Mouse (Mus musculus) embryonic facial prominence, embryonic 13.5 days (tissue): ENCODE measurements at regions not wholly inside any gene's neighbourhood (a gene's known extent, or its start where the extent isn't known, plus 50 kb on each side); places are given as distances from the start of the nearest gene placed in this dataset.
A peak's percentile ranks its signal among the peaks of the same experiment; 100 is the strongest.

Experiments
- ATAC-seq: fragments of 200-750 bp; cut with Nextera tagmentation; 2 replicates; pipeline ENCODE4 v1.8.0; 2017; ENCODE audit warnings: low read depth; ENCODE audit not compliant: insufficient number of reproducible peaks, insufficient read depth, low FRiP score, low TSS enrichment
- H3K27ac ChIP-seq: fragments of 300-500 bp; sonication (generic); 2 replicates; pipeline ENCODE4 v1.5.1; 2015; ENCODE audit warnings: moderate library complexity, mild to moderate bottlenecking, inconsistent platforms
- H3K27me3 ChIP-seq: fragments of 300-500 bp; sonication (generic); 2 replicates; pipeline ENCODE4 v1.6.1; 2015; ENCODE audit warnings: mild to moderate bottlenecking, inconsistent platforms
- H3K36me3 ChIP-seq: fragments of 300-500 bp; sonication (generic); 2 replicates; pipeline ENCODE4 v1.6.1; 2015; ENCODE audit warnings: mild to moderate bottlenecking, inconsistent platforms
- H3K4me1 ChIP-seq: fragments of 300-500 bp; sonication (generic); 2 replicates; pipeline ENCODE4 v1.6.1; 2015; ENCODE audit warnings: inconsistent platforms
- H3K4me2 ChIP-seq: fragments of 300-500 bp; sonication (generic); 2 replicates; pipeline ENCODE4 v1.6.1; 2015; ENCODE audit warnings: moderate library complexity, mild to moderate bottlenecking, inconsistent platforms
- H3K4me3 ChIP-seq: fragments of 300-500 bp; sonication (generic); 2 replicates; pipeline ENCODE4 v1.5.1; 2015; ENCODE audit warnings: mild to moderate bottlenecking, inconsistent platforms
- H3K9ac ChIP-seq: fragments of 300-500 bp; sonication (generic); 2 replicates; pipeline ENCODE4 v1.6.1; 2015; ENCODE audit warnings: mild to moderate bottlenecking, inconsistent platforms
- H3K9me3 ChIP-seq: fragments of 300-500 bp; sonication (generic); 2 replicates; pipeline ENCODE4 v1.6.1; 2016; ENCODE audit warnings: inconsistent platforms
- whole genome bisulfite sequencing: fragments of 180-500 bp; shearing (Covaris S2); methylation state at CpG from one replicate; pipeline ENCODE4 v1.1.7; 2015; ENCODE audit warnings: mixed read lengths; 5-methylcytosine and 5-hydroxymethylcytosine counted together

DNA sequence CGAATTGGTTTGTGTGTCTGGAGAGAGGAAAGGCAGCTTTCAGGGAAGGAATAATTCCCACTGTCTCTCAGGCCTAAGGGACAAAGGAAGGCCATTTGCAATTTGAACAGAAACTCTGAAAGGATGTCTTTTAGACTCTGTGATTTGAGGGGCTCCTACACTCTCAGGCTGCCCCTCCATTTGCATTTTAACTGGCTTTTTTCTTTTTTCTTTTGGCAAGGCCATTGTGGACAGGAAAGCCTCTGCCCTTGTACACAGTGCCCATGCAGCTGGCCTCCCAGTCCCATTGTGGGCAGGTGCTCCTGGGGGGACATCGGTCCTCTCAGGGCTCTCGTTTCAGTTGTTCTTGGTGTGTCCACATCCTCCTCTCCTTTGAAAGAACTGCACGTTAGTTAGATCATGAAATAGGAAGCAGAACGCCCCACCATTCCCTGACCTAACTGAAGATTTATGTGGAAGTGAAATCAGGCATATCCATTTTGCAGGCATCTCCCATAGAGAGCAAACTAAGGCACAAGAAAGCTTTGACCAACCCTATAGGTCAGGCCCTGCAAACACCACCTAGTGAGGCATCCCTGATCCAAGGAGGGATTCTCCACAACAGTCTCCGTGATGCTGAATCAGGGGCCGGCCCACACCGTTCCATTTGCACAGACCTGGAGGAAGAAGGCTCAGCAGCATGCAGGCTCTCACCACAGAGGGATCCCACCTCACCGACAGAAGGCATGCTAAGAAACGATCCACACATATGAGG, 127.5 kb upstream of the Cops8 start:
- Histone ChIP-seq H3K36me3 (no peaks in the 10 kb centered on the region), H3K4me3 (no peak overlapping the region), H3K9me3 (no peaks in the 10 kb centered on the region), H3K9ac (no peak overlapping the region), H3K4me1 (peaks cover 50% of the 10 kb centered on the region), H3K27me3 (no peaks in the 10 kb centered on the region), H3K4me2 (no peak overlapping the region), H3K27ac (no peak overlapping the region)
- no peak for ATAC-seq
- 78% methylated on average over 10 of the region's 10 CpGs for WGBS

GRCm38 (mm10) chr1:90476556-90477243, 126.1 kb upstream of the Cops8 start:
- Histone ChIP-seq H3K9me3 (no peaks in the 10 kb centered on the region), H3K4me1 (peaks cover 50% of the 10 kb centered on the region), H3K9ac (no peak overlapping the region), H3K4me2 (no peak overlapping the region), H3K27ac (peak overlapping the region; percentile 44; the same call in 1 of the 2 replicates), H3K36me3 (no peaks in the 10 kb centered on the region), H3K27me3 (no peaks in the 10 kb centered on the region), H3K4me3 (no peak overlapping the region)
- 25% methylated on average over 9 of the region's 9 CpGs for WGBS
- no peak for ATAC-seq

- Histone ChIP-seq H3K36me3 (no peaks in the 10 kb centered on the region), H3K9ac (no peak overlapping the region), H3K4me2 (no peak overlapping the region), H3K4me1 (peaks cover 52% of the 10 kb centered on the region), H3K9me3 (no peaks in the 10 kb centered on the region), H3K4me3 (no peak overlapping the region), H3K27ac (no peak overlapping the region), H3K27me3 (no peaks in the 10 kb centered on the region)
- ATAC-seq = no peak
- WGBS = 88% methylated on average over 2 of the region's 2 CpGs
These were observed 123.9 kb upstream of the Cops8 start for GRCm38 (mm10) chr1:90478839-90479238.

GRCm38 (mm10) chr1:90481247-90481646, 121.5 kb upstream of the Cops8 start:
- Histone ChIP-seq H3K36me3 (no peaks in the 10 kb centered on the region), H3K4me3 (no peak overlapping the region), H3K4me2 (no peak overlapping the region), H3K9ac (no peak overlapping the region), H3K27ac (peak overlapping the region; percentile 73), H3K27me3 (no peaks in the 10 kb centered on the region), H3K4me1 (peaks cover 35% of the 10 kb centered on the region), H3K9me3 (no peaks in the 10 kb centered on the region)
- WGBS = 57% methylated on average over 5 of the region's 5 CpGs
- no peak for ATAC-seq

DNA sequence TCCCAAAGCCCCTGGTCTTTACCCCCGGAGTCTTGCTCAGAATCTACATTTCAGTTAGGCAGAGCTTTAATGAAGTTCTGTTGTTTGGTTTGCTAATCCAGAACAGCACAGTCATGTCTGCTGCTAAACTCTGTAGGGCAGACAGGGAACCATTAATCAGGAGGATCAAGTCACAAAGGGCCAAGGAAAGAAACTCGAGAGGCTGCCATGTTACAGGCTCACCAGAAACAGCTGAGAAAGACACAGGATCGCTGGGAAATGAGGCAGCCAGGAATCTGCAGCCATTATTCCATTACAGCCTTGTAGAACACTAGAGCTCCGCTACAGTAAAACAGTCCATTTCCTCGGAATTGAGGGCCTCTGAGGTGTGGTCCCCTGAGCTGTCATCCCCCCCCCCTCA, 121.1 kb upstream of the Cops8 start:
- WGBS = 23% methylated on average over 5 of the region's 5 CpGs

DNA sequence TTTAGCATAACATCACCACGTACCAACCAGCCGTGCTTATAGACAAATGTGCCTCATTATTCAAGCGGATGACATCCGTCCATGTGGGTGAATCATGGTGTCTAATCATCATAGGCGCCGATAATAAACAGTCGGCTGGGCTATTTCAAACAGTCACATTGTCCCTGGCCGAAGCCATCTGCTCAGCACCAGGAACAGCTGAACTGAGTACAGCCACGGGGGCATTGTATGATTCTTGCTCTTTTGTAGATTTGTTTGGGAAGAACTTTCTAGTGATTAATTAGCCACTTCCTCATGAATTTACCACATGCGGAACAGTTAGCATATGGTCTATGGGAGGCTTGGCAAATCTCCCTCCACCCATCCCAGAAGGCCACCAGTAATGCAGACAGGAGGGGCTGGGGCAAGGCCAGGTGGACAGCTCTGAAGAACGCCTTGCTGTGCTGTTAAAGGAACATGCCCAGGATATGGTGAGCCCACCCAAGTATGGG, 116.4 kb upstream of the Cops8 start:
- Histone ChIP-seq H3K9me3 (no peaks in the 10 kb centered on the region), H3K27ac (peak overlapping the region; percentile 18; the same call in 1 of the 2 replicates), H3K9ac (no peak overlapping the region), H3K4me1 (peaks cover 34% of the 10 kb centered on the region), H3K36me3 (no peaks in the 10 kb centered on the region), H3K4me3 (no peak overlapping the region), H3K4me2 (no peak overlapping the region), H3K27me3 (no peaks in the 10 kb centered on the region)
- 75% methylated on average over 11 of the region's 11 CpGs for WGBS
- no peak for ATAC-seq

More for the DNA sequence above, 121.1 kb upstream of the Cops8 start:
- no peak overlapping the region for H3K4me3 ChIP-seq
- H3K4me2 ChIP-seq = no peak overlapping the region
- no peaks in the 10 kb centered on the region for H3K36me3 ChIP-seq
- peak overlapping the region; percentile 73 for H3K27ac ChIP-seq
- no peaks in the 10 kb centered on the region for H3K27me3 ChIP-seq
- no peaks in the 10 kb centered on the region for H3K9me3 ChIP-seq
- H3K9ac ChIP-seq = no peak overlapping the region
- peaks cover 35% of the 10 kb centered on the region for H3K4me1 ChIP-seq
- ATAC-seq = no peak

GRCm38 (mm10) chr1:90487886-90488285, 114.9 kb upstream of the Cops8 start:
- 53% methylated on average over 2 of the region's 2 CpGs for WGBS
- no peaks in the 10 kb centered on the region for H3K27me3 ChIP-seq
- no peaks in the 10 kb centered on the region for H3K9me3 ChIP-seq
- H3K9ac ChIP-seq = no peak overlapping the region
- peaks cover 26% of the 10 kb centered on the region for H3K4me1 ChIP-seq
- H3K27ac ChIP-seq = peak overlapping the region; percentile 73
- no peaks in the 10 kb centered on the region for H3K36me3 ChIP-seq
- no peak overlapping the region for H3K4me2 ChIP-seq
- H3K4me3 ChIP-seq = no peak overlapping the region
- ATAC-seq = no peak

DNA sequence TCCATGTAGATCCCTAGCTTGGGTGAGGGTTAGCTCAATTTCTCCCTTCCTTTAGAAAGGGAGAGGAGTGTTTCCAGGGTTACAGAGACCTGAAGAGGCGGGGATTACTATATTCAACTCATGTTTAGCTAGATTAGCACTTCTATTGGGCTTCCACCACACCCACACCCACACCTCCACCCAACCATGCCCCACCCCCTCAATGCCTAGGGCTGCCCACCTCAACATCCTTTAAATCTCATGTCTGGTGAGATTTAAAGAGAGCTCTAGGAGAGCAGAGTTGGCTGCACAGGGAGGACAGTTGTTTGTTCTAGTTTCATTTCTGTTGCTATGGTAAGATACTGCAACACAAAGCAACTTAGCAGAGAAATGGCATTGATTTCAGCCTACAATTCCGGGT, 113.8 kb upstream of the Cops8 start:
- Histone ChIP-seq H3K36me3 (no peaks in the 10 kb centered on the region), H3K4me3 (no peak overlapping the region)

GRCm38 (mm10) chr1:90490335-90490734, 112.4 kb upstream of the Cops8 start:
- no peak overlapping the region for H3K4me2 ChIP-seq
- ATAC-seq = no peak
- no peak overlapping the region for H3K27ac ChIP-seq
- H3K27me3 ChIP-seq = no peaks in the 10 kb centered on the region
- WGBS = 86% methylated on average over 10 of the region's 10 CpGs
- no peaks in the 10 kb centered on the region for H3K36me3 ChIP-seq
- no peaks in the 10 kb centered on the region for H3K9me3 ChIP-seq
- no peak overlapping the region for H3K9ac ChIP-seq
- peaks cover 48% of the 10 kb centered on the region for H3K4me1 ChIP-seq
- H3K4me3 ChIP-seq = no peak overlapping the region

More for the DNA sequence above, 113.8 kb upstream of the Cops8 start:
- Histone ChIP-seq H3K4me1 (peaks cover 37% of the 10 kb centered on the region), H3K9me3 (no peaks in the 10 kb centered on the region), H3K9ac (no peak overlapping the region), H3K4me2 (no peak overlapping the region), H3K27ac (peak overlapping the region; percentile 73; the same call in 1 of the 2 replicates), H3K27me3 (no peaks in the 10 kb centered on the region)
- 85% methylated on average over 2 of the region's 2 CpGs for WGBS
- no peak for ATAC-seq

DNA sequence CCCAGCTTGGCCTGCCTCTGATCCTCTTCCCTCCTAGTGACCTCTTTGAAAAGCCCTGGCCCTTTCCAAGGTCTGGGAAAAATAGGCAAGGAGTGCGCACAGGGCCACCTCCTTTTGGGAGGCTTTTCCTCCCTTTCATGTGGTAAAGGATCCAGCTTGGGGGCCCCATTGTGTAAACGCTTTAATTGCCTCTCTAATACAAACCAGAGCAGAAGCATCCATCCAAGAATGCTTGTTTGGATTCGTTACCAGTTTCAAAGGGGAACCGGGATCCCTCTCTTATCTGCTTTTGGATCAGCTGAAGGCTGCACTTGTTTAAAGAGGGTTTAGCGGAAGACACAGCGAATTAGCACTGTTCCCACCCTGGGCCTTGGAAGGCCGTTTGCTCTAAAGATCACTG, 109.3 kb upstream of the Cops8 start:
- H3K4me3 ChIP-seq = no peak overlapping the region
- no peaks in the 10 kb centered on the region for H3K36me3 ChIP-seq
- no peak overlapping the region for H3K4me2 ChIP-seq
- no peaks in the 10 kb centered on the region for H3K9me3 ChIP-seq
- H3K27me3 ChIP-seq = no peaks in the 10 kb centered on the region
- peaks cover 41% of the 10 kb centered on the region for H3K4me1 ChIP-seq
- H3K9ac ChIP-seq = no peak overlapping the region
- H3K27ac ChIP-seq = no peak overlapping the region; the same call in 1 of the 2 replicates
- 15% methylated on average over 7 of the region's 7 CpGs for WGBS
- ATAC-seq = no peak

GRCm38 (mm10) chr1:90495174-90495573, 107.6 kb upstream of the Cops8 start:
- Histone ChIP-seq H3K4me1 (peaks cover 34% of the 10 kb centered on the region), H3K9me3 (no peaks in the 10 kb centered on the region), H3K27ac (no peak overlapping the region), H3K4me3 (no peak overlapping the region), H3K4me2 (no peak overlapping the region), H3K9ac (no peak overlapping the region), H3K27me3 (no peaks in the 10 kb centered on the region), H3K36me3 (no peaks in the 10 kb centered on the region)
- ATAC-seq = no peak
- WGBS = 87% methylated on average over 9 of the region's 9 CpGs

GRCm38 (mm10) chr1:90497568-90497967, 105.2 kb upstream of the Cops8 start:
- Histone ChIP-seq H3K4me1 (peaks cover 32% of the 10 kb centered on the region), H3K27ac (no peak overlapping the region), H3K9ac (no peak overlapping the region), H3K27me3 (no peaks in the 10 kb centered on the region), H3K9me3 (no peaks in the 10 kb centered on the region), H3K4me3 (no peak overlapping the region), H3K36me3 (no peaks in the 10 kb centered on the region), H3K4me2 (no peak overlapping the region)
- no peak for ATAC-seq
